Mouse (Mus musculus) ZHBTc4 (cell line): ENCODE data around the gene Adgrl3.
A peak's percentile ranks its signal among the peaks of the same experiment; 100 is the strongest.

Experiments
- DNase-seq: peaks from one replicate; pipeline ENCODE4 v3.0.0-alpha.2; 2011; ENCODE audit warnings: low read depth, low spot score

The Adgrl3 gene

DNA sequence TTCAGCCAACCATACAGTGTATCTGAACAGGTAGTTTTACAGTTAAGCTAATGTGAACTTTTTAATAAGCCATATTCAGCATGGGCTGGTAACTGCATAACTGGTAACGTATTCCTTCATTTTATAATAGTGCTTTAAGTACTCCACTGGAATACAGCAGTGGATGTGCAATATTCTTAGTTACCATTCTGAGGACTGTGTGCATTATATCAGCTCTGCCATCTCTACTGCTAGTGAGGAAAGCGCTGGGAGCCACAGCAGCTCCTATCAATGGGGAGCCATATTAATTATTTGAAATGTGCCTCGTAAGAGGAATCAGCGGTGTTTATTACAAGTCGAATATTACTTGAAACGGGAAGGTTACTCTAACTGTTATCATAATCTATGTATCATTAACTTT, 539.0 kb downstream of the Adgrl3 start:
- DNase-seq = no peak

DNA sequence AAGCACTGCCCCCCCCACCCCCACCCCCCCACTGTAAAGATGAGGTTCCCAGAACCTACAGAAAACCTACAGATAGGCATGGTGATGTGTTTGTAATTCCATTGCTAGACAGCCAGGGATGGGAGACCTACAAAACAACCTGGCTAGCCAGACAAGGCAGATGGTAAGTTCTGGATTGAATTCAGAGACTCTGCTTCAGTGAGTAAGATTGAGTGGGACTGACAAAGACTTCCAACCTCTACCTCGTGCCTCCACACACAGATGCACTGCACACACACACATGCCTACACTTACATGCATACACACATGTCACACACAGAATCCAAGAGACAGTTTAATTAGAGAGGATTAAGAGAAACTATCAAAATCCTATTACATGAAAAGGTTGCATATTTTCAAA, 544.4 kb downstream of the Adgrl3 start:
- DNase-seq = no peak

DNA sequence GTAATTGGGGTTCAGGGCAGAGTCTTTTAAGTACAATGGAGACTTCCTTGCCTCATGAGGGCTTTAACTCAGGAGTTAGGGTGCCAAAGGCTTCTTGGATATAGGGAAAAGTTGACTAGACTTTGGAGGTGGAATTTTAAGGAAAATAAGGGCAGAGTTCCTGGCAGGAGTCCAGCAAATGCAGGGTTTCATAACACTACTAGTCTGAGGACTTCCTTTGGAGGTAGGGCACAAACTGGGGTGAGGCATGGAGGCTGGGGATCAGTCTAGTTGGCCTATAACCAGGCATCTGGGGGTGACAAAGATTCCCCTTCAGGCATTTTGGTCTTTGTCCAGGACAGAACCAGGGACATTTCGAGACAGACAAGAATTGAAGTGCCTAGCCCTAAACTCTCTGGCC, 546.6 kb downstream of the Adgrl3 start:
- no peak for DNase-seq

DNA sequence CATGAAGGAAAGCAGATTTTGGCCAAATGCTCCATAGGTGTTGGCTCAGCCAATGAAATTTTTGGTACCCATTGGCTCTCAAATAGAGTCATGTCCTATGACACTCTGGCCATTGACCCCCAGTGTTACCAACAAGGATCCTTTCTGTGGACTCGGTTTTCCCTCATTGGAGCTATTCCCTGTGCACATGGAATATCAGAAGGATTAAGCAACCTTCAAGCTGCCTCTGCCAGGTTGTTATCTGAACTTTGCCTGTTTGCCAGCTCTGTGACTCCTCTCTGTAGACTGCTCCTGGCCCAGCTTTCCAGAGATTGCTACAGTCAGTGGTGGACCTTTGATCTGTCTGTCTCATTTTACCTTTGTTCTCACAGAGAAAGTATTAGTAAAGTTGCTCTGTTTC, 548.8 kb downstream of the Adgrl3 start:
- no peak for DNase-seq

DNA sequence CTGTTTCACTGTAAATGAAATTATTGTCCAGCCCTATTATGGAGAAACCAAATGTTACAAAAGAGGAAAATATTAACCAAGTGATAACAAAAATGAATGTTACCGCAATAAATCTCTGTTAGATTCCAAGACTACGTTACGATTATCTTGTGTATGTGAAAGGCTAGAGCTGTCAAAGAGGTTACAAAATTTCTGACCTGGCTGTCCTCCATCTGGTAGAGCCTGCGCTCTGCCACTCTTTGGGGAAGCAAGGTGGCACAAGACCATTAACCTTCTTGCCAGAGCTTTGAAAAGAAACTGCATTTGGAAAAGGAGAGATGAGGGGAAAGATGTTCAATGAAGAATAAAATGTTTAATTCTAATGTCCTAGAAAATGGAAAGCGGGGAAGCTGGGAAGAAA, 562.9 kb downstream of the Adgrl3 start:
- DNase-seq = no peak

- DNase-seq = no peak
Observed at GRCm38 (mm10) chr5:81583425-81583824, 563.5 kb downstream of the Adgrl3 start.

- no peak for DNase-seq
Observed at GRCm38 (mm10) chr5:81584945-81585344, 565.0 kb downstream of the Adgrl3 start.

DNA sequence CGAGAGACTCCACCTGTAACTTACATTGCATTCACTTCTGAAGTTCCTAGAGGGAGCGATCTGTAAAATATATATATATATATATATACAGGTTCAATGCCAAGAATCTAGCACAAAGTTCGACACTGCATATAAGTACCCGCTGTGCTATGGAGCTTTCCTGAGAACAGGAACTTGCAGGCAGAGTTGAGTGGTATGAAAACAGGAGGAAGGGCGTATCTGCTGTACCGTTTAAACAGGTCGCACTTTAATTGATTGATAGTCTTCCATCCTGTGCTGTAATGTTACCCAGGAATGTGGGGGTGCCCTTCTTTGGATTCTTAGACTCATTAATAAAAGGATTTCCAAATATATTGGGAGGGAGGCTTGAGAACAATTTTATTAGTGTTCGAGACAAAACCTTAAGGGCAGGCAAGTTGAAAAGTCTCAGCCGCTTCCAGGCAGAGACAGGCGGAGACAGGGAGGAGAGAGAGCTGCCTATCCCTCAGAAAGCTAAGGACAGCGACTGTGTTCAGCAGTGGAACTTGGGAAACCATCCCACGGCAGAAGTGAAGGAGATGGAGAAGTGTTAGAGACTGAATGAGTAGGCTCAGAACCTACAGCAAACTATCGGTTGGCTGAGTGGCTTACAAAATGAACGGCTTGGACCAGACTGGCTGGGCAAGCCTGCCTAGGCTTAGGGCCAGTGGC, 570.2 kb downstream of the Adgrl3 start:
- no peak for DNase-seq

DNA sequence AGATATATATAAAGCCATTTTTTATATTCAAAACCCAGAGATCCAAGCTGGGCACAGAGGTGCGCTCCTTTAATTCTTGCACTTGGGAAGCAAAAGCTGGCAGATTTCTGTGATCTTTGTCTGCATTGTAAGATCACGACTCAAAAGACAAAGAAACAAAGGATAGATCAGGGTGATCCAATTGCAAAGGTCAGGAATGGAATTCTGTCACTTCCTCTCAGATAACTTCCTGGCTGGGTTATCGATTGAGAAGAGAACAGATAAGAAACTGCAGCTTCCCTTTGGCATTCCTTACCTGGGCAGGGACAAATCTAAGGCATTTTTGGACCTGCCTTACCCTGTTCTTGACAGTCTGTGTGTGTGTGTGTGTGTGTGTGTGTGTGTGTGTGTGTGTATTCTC, 571.5 kb downstream of the Adgrl3 start:
- DNase-seq = peak; percentile 65

DNA sequence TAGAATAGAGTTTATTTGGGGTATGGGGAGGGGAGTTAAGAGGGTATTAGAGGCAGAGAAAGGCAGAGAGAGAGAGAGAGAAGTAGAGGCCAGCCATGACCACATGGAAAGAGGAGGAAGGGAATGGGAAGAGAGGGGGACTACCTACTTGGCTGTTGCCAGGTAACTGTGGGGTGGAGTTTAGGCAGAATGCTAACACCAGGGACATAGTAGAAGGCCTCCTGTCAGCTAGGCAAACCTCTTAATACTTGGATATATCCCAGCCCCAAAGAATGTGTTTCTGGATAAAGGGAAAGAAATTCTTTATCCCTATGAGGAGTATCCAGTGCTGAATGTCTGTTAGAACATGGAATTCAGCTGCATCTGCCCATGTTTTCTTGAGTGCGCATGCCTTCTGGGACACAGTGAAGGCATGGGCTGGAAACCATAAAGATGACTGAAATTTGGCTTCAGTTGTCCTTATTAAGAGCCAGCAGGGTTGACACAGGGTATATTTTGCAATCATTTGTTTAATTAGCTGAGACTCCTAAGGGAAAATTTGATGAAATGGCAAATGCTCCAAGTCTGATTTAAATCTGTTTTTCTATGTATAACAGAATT, 573.6 kb downstream of the Adgrl3 start:
- no peak for DNase-seq

DNA sequence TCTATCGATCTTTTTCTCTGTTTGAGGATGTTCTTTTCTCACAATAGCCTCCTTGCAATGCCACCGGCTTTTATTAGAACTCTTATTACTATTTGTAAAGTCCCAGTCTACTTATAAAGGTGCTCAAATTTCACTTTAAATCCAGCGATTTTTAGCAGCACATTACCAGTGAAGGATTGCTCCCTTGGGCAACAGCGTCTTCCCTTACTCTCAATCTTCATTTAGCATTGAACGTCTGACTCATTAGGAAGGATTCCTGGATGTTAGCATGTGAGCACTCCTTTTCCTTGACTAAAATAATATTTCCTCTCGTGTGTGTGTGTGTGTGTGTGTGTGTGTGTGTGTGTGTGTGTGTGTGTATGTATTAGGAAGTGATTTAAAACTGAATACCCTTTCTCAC, 578.1 kb downstream of the Adgrl3 start:
- no peak for DNase-seq

DNA sequence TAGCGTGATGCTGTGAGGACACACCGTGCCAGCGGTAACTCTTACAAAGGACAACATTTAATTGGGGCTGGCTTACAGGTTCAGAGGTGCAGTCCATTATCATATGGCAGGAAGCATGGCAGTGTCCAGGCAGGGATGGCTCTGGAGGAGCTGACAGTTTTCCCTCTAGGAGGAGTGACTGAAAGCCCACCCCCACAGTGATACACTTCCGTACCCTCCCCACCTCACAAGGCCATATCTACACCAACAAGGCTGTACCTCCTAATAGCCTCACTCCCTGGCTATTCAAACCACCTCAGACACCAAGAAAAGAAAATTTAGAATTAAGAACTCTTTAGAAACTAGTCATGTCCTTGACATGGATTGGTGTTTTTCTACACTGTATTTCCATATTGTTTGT, 583.0 kb downstream of the Adgrl3 start:
- no peak for DNase-seq

- no peak for DNase-seq
Observed at GRCm38 (mm10) chr5:81605646-81606045, 585.7 kb downstream of the Adgrl3 start.

DNA sequence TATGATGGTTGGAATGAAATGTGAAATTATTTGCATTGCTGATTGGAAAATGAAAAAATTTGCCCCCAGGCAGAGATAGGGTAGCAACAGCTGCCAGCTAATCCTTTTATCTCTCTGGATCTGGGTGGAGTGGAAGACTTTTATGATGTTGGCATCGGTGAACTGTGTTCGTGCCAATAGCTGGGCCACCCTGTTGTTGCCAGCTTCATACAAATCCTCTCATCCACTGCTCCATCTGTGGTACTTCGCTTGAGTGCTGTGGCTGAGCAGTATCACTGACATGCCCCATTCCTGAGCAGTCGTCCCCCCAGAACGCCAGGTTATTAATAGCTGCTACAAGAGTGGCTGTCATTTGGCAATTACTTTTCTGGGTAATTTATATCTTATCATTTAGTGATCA, 590.3 kb downstream of the Adgrl3 start:
- DNase-seq = no peak

- no peak for DNase-seq
Observed at GRCm38 (mm10) chr5:81614674-81615073, 594.7 kb downstream of the Adgrl3 start.

DNA sequence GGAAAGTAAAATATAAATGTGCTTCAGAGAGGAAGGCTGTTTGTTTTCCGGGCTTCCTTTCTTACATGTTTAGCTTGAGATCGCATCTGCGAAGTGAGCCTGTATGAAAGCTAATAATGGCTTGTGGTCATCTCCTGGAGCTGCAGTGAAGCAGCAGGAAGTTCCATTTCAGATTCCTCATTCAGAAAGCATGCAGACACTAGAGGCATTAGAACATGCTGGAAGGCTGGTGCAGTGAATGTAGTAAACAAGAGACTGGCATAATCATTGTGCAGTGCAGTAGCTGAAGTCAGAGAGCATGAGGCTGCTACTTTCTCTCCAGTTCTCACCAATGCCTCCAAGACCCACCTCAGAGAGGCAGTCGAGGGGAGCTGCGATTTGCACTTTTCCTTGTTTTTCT, 601.2 kb downstream of the Adgrl3 start:
- DNase-seq = no peak

- DNase-seq = no peak
Observed at GRCm38 (mm10) chr5:81621715-81622114, 601.8 kb downstream of the Adgrl3 start.

DNA sequence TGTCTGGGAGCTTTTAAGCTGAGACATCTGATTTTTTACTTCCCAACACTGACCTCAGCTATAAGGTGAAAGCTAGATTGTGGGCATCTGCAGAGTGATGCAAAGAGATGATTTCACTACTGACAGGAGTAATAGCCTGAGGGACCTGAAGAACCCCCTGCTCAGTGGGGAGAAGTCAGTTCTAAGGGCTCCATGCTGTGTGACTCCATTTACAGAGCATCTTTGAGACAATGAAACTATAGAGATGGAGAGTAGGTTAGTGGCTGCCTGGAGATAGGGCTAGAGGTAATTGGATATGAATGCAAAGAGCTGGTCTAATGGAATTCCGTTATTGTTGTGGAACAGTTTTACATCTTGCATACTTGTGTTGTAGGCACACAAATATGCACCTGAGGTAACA, 603.9 kb downstream of the Adgrl3 start:
- DNase-seq = peak; percentile 70

DNA sequence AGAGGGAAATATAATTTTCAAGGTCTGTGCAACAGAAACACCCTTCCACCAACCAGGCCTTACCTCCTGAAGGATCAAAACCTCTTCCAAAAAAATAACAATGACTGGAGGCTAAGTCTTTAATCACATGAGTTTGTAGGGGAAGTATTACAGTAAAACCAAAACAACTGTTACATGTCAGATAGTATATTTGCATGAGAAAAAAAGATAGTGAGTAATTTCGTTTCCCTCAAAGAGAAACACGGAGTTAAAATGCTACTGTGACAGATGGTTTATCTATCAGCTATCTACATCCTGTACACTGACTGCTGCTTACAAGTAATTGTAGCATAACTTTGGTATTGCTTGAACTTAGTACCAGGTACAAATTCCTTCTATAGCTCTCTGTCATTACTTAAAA, 616.2 kb downstream of the Adgrl3 start:
- DNase-seq = no peak

GRCm38 (mm10) chr5:81638422-81638821, 618.5 kb downstream of the Adgrl3 start:
- no peak for DNase-seq

GRCm38 (mm10) chr5:81640118-81640517, 620.2 kb downstream of the Adgrl3 start:
- no peak for DNase-seq

DNA sequence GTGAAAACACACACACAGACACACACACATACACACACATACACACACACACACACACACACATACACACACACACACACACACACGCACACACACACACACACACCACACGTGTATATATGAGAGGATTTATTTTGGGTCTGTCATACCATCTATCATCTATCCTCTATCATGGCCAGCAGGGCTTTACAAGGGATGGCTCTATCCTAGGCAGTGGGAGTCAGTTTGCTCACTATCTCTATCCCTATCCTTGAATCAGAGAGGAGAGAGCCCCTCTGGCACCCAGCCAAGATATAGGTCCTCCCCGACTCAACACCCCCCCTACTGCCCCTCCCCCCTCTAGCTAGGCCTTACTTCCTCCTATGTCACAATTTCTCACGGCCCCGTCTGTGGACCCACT, 625.6 kb downstream of the Adgrl3 start:
- no peak for DNase-seq

GRCm38 (mm10) chr5:81653941-81654340, 634.0 kb downstream of the Adgrl3 start:
- DNase-seq = peak; percentile 64
